Mouse (Mus musculus): Measurements from ENCODE around the gene Adgb.

Gene Adgb

GRCm38 (mm10) chr10:10350550-10350949 is 121.6 kb downstream of the Adgb start:
- 92% methylated on average over 3 of the region's 3 CpGs for WGBS

- 92% methylated on average over 3 of the region's 3 CpGs for WGBS
Observed at GRCm38 (mm10) chr10:10343930-10344329, 128.2 kb downstream of the Adgb start.

- 43% methylated on average over 2 of the region's 2 CpGs for WGBS
Observed at GRCm38 (mm10) chr10:10325560-10325959, 146.6 kb downstream of the Adgb start.

- WGBS: 49% methylated on average over 11 of the region's 11 CpGs
Observed at GRCm38 (mm10) chr10:10322961-10323360, 149.2 kb downstream of the Adgb start.

GRCm38 (mm10) chr10:10321119-10321781 is 150.9 kb downstream of the Adgb start:
- WGBS: 6% methylated on average over 20 of the region's 20 CpGs

GRCm38 (mm10) chr10:10320364-10321083 is 151.6 kb downstream of the Adgb start:
- 20% methylated on average over 10 of the region's 10 CpGs for WGBS

GRCm38 (mm10) chr10:10318086-10318485 is 154.0 kb downstream of the Adgb start:
- 64% methylated on average over 3 of the region's 3 CpGs for WGBS

- WGBS: 88% methylated on average over 2 of the region's 2 CpGs
Observed at GRCm38 (mm10) chr10:10315631-10316030, 156.5 kb downstream of the Adgb start.

- WGBS: 83% methylated on average over 5 of the region's 5 CpGs
Observed at GRCm38 (mm10) chr10:10314521-10314920, 157.6 kb downstream of the Adgb start.

- 80% methylated on average over 8 of the region's 8 CpGs for WGBS
Observed at GRCm38 (mm10) chr10:10309877-10310426, 162.2 kb downstream of the Adgb start.

- WGBS: 89% methylated on average over 4 of the region's 4 CpGs
Observed at GRCm38 (mm10) chr10:10309056-10309455, 163.1 kb downstream of the Adgb start.

GRCm38 (mm10) chr10:10307384-10307783 is 164.7 kb downstream of the Adgb start:
- 75% methylated on average over 5 of the region's 5 CpGs for WGBS

GRCm38 (mm10) chr10:10304370-10304769 is 167.8 kb downstream of the Adgb start:
- WGBS: 73% methylated on average over 4 of the region's 4 CpGs

- WGBS: 16% methylated on average over 4 of the region's 4 CpGs
Observed at GRCm38 (mm10) chr10:10301692-10302091, 170.4 kb downstream of the Adgb start.

- WGBS: 62% methylated on average over 8 of the region's 8 CpGs
Observed at GRCm38 (mm10) chr10:10300915-10301439, 171.1 kb downstream of the Adgb start.

- 87% methylated on average over 4 of the region's 4 CpGs for WGBS
Observed at GRCm38 (mm10) chr10:10299987-10300386, 172.1 kb downstream of the Adgb start.

- 70% methylated on average over 2 of the region's 2 CpGs for WGBS
Observed at GRCm38 (mm10) chr10:10287221-10287867, 184.8 kb downstream of the Adgb start.
